Mouse (Mus musculus) liver, postnatal 0 days (tissue): ENCODE data around the gene Kdm4b.

ENCODE experiments used
- CTCF ChIP-seq: sonication (generic); IDR thresholded peaks from 2 replicates; pipeline ENCODE4 v1.5.1; 2016; ENCODE audit warnings: antibody characterized with exemption, low read depth
- EP300 ChIP-seq: IDR thresholded peaks from 2 replicates; pipeline ENCODE4 v1.6.1; 2016; ENCODE audit warnings: antibody characterized with exemption, low read depth, mild to moderate bottlenecking

DNA sequence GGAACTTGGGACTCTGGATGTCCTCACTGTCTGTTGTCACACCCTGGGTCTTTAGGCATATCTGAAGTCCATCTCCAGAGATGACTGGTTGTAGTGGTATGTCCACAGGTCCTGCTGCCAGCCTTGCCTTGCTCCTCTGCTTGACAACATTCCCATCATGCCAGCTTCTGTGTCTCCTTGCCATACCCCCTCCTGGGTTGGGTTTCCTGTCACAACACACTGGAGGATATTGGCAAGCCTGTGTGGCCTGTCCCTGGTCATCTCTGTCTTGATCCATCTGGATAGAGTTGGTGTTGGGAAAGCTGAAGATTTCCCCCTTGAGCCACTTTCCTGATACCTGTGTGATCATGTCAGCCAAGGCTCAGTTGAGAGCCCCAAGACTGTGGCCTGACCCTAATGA lies 14.9 kb downstream of the Kdm4b start:
- TF ChIP-seq CTCF (no peak), EP300 (no peak)
